Mouse (Mus musculus) Patski (cell line): ENCODE measurements around the gene Exosc5. TPM values are rescaled to one million over a fixed set of nuclear protein-coding genes. Genes with fewer than 3 reads are reported as not detected.

Experiments used
- ATAC-seq: fragments of 100-300 bp; one replicate; pipeline ENCODE4 v1.8.0; 2021
- CTCF ChIA-PET: fragments of 350-600 bp; sonication (Branson Sonifier 250); formaldehyde crosslinking; loops from one replicate; lab custom pipeline; 2022; ENCODE audit warnings: inconsistent platforms; lab: Charles Lee
- POLR2A ChIA-PET: fragments of 350-600 bp; sonication (Branson Sonifier 250); formaldehyde crosslinking; loops from one replicate; lab custom pipeline; 2022; ENCODE audit warnings: antibody characterized with exemption, inconsistent platforms; lab: Charles Lee
- DNase-seq: peaks from one replicate; pipeline ENCODE4 v3.0.0-alpha.2; 2011; ENCODE audit warnings: low read depth, low spot score
- H3K27me3 ChIP-seq: fragments of 371-371 bp; one replicate; pipeline ENCODE4 v1.5.1; 2021
- CTCF ChIP-seq: fragments of 100-300 bp; IDR thresholded peaks from one replicate; pipeline ENCODE4 v1.5.1; 2021
- in situ Hi-C: fragments of 300-500 bp; cut with MboI; formaldehyde crosslinking; loops from 3 replicates; pipeline ENCODE4 v1.11.1; 2018; ENCODE audit warnings: low pct_unique_long_range_greater_than_20kb, mixed read lengths
- polyA plus RNA-seq: library from polyadenylated mRNA; unstranded; gene quantifications from one replicate; pipeline ENCODE4 v1.2.3, GENCODE M21; 2021

Gene Exosc5
- polyA plus RNA-seq, 1 experiment from 2014 or later: 32.9 TPM

DNA sequence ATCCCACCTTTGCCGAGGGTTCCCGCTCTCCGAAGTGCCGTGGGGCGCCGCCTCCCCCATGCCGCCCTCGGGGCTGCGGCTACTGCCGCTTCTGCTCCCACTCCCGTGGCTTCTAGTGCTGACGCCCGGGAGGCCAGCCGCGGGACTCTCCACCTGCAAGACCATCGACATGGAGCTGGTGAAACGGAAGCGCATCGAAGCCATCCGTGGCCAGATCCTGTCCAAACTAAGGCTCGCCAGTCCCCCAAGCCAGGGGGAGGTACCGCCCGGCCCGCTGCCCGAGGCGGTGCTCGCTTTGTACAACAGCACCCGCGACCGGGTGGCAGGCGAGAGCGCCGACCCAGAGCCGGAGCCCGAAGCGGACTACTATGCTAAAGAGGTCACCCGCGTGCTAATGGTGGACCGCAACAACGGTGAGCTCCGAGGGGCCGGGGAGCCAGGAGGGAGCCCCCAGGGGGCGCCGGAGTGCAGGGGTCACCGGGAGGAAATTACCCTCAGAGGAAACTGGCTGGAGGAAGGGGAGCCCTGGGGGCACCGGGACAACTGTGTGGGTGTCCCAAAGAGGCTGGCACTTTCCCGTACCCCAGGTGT, 28.9 kb downstream of the Exosc5 start:
- in situ Hi-C loops: no loop called here
- no peaks in the 10 kb centered on the region for H3K27me3 ChIP-seq
- DNase-seq (no peak), ATAC-seq (peak; percentile 13)
- CTCF ChIA-PET: interaction anchor here (1.4 to 1.8 kb wide), 2 partner anchors 49 to 64 kb away, joined by 3 to 4 read pairs; no protein-coding TSS in a partner anchor
- no peak for TF ChIP-seq CTCF
- POLR2A ChIA-PET: interaction anchor here (1.0 kb wide), 1 partner anchor 32 kb away, joined by 3 read pairs; no protein-coding TSS in a partner anchor

DNA sequence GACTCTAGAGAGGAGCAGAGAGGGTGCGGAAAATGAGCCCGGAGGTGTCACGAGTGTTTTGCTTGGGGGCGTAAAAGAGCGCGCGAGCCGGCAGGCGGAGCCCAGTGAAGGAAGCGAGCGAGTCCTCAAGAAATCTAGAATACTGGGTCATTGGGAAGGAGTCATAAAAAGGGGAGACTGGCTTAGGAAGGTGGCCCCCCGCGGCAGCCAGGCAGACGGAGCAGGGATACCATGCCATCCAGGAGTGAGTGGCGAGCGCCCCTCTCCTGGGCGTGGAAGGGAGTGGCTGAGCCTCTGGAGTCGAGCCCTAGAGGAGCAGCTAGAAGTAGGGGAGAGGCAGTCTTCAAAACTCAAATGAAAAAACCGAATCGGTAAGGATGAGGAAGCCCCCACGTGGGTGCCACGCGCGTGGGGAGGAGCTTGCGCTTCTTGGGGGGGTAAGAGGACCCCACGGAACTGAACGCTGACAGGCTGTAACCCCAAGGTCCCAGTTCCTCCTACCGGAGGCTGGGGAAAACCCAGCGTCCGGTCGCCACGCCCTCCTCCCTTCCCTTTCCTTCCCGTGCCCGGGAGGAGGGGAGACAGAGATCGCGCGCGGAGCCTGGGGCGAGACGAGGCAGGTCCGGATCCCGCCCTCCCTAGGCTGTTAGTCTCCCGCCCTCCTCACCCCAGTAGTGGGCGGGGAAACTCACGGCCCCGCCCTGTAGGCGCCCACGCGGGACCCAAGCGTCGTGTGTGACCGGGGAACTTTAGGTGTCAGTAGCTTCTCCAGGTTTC, 30.0 kb downstream of the Exosc5 start:
- no peak for TF ChIP-seq CTCF
- H3K27me3 ChIP-seq: no peaks in the 10 kb centered on the region
- DNase-seq: no peak
- peak; percentile 28 for ATAC-seq
- in situ Hi-C loops: no loop called here
- POLR2A ChIA-PET: interaction anchor here (1.0 kb wide), 1 partner anchor 30 kb away, joined by 3 read pairs; no protein-coding TSS in a partner anchor
- CTCF ChIA-PET: interaction anchor here (1.8 kb wide), 1 partner anchor 66 kb away, joined by 4 read pairs; no protein-coding TSS in a partner anchor

DNA sequence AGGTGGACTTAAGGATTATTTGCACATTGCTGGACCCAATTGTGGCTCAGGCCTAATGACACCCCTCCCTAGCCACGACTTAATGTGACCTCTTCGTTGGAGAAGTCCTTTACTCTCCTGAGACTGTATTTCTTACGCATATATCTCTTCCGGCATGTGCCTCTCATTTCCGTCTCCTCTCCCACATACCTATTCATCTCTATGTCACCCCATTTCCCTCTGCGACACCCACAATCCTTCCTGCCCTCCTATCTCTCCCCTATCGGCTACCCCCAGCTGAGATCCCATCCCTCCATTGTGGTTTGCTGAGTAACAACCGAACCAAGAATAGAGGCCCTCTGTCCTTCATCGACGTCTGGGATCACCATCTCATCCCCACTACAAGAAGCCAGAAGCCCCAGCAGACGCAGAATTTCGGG, 30.6 kb downstream of the Exosc5 start:
- no peaks in the 10 kb centered on the region for H3K27me3 ChIP-seq
- ATAC-seq (no peak), DNase-seq (no peak)
- in situ Hi-C loops: no loop called here
- POLR2A ChIA-PET: no interaction called here
- TF ChIP-seq CTCF: no peak
- CTCF ChIA-PET: interaction anchor here (1.8 kb wide), 1 partner anchor 66 kb away, joined by 4 read pairs; no protein-coding TSS in a partner anchor

DNA sequence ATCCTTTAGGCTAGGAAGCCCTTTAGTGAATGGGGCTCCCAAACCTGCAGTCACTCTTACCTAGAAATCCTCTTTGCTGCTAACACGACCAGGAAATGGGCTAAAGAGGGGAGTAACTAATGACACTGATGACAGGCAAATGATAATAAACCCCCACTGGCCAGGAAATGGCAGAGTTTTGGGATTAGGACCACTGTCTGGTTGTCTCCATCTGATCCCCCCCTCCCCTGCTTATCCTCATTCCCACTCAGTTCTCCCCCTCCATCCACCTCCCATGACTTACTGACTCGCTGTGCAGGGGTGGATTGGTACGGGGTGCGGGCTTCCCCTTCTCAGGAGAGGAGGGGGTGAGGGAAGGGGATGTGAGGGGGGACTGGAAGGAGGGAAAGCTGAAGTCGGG, 31.1 kb downstream of the Exosc5 start:
- POLR2A ChIA-PET: no interaction called here
- ATAC-seq: no peak
- CTCF ChIA-PET: no interaction called here
- no peaks in the 10 kb centered on the region for H3K27me3 ChIP-seq
- in situ Hi-C loops: no loop called here
- DNase-seq: no peak
- no peak for TF ChIP-seq CTCF

DNA sequence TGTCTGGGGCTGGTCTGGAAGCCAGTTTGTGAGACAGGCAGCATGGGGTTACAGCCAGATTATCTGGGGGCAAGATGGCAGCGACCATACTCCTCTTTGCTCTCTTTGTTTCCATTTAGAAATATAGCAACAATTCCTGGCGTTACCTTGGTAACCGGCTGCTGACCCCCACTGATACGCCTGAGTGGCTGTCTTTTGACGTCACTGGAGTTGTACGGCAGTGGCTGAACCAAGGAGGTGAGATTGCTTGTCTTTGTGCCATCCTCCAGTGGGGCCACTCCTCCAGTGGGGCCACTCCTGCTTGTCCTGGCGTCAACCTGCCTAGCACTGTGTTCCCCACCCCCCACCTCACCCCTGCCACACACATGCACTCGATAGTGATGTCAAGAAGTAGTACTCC, 35.1 kb downstream of the Exosc5 start:
- DNase-seq (no peak), ATAC-seq (no peak)
- ChIA-PET CTCF (no interaction called here), POLR2A (no interaction called here)
- in situ Hi-C loops: no loop called here
- no peak for TF ChIP-seq CTCF
- H3K27me3 ChIP-seq: no peaks in the 10 kb centered on the region

DNA sequence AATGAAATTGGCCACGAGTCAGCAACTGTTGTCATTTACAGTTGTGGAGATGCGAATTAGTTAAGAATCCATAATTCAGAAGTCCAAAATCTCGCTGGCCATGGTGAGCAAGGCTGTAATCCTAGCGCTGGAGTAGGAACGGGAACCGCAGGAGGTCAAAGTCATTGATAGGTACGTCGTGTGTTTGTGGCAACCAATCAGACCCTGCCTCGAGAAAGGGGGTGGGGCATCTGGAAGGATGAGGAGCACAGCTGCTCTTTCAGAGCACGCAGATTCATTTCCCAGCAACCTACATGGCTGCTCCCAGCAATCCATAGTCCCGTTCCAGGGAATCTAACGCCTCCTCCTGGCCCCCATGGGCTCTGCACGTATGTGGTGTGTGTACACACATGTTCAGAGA, 40.9 kb downstream of the Exosc5 start:
- DNase-seq: no peak
- CTCF ChIA-PET: no interaction called here
- POLR2A ChIA-PET: no interaction called here
- TF ChIP-seq CTCF: no peak
- in situ Hi-C loops: no loop called here
- no peaks in the 10 kb centered on the region for H3K27me3 ChIP-seq
- no peak for ATAC-seq

DNA sequence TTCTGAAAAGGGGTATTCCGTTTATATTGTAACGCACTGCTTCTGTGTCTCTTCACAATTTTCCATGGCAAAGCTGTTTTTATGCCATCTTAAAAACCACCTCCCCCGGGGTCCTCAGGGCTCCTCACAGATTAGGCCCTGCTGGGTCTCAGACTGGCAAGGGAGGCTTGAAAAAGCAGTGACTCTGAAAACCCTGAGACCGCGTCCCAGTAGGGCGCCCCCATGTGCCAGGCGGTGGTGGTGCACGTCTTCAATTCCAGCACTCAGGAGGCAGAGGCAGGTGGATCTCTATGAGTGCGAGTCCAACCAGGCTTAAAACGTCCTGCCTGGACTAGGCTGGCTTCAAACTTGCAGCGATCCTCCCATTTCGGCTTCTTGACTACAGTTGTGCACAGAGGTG, 41.8 kb downstream of the Exosc5 start:
- in situ Hi-C loops: no loop called here
- CTCF ChIA-PET: no interaction called here
- POLR2A ChIA-PET: no interaction called here
- no peak for TF ChIP-seq CTCF
- H3K27me3 ChIP-seq: no peaks in the 10 kb centered on the region
- no peak for DNase-seq
- ATAC-seq: no peak

DNA sequence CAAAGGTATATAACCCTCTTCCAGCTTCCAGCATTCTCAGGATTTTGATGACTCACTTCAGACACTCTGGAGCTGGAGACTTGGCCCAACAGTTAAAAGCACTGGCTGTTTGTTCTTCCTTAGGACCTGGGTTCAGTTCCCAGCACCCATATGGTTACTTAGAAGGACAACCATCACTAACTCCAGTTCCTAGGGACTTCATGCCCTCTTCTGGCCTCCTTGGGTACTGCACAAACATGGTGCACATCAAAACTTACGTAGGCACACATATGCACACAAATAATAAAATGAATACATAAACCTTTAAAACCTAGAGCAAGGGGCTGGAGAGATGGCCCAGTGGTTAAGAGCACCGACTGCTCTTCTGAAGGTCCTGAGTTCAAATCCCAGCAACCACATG, 43.4 kb downstream of the Exosc5 start:
- ChIA-PET POLR2A (no interaction called here), CTCF (no interaction called here)
- no peaks in the 10 kb centered on the region for H3K27me3 ChIP-seq
- in situ Hi-C loops: no loop called here
- TF ChIP-seq CTCF: no peak
- ATAC-seq (no peak), DNase-seq (no peak)

DNA sequence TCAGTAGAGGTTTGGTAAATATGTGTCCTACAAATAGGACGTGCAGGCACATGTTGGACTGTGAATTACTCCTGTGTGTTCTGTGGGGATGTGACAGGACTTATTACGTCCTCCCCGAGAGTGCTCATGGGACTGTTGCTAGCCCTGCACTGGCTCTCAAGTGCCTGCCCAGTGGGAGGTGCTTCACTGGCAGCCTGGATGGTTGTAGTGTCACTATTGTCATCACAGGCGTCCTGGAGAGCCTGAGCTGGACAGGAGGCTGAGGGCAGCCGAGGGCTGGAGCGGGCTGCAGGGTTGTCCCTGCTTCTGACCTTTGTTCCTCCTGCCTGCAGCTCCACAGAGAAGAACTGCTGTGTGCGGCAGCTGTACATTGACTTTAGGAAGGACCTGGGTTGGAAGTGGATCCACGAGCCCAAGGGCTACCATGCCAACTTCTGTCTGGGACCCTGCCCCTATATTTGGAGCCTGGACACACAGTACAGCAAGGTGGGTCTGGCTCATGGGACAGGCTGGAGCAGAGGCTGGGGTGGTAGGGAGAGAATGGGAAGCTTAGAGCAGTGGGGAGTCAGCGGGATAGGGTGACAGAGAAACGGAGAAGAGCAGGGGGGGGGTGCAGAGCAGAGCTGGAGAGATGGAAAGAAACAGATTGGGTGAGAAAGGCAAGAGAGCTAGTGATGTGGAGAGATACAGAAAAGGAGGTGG, 45.0 kb downstream of the Exosc5 start:
- DNase-seq: no peak
- ATAC-seq: no peak
- no peak for TF ChIP-seq CTCF
- ChIA-PET POLR2A (interaction anchor here (0.7 kb wide), 1 partner anchor 154 kb away, joined by 3 read pairs; no protein-coding TSS in a partner anchor), CTCF (no interaction called here)
- in situ Hi-C loops: no loop called here
- no peaks in the 10 kb centered on the region for H3K27me3 ChIP-seq

DNA sequence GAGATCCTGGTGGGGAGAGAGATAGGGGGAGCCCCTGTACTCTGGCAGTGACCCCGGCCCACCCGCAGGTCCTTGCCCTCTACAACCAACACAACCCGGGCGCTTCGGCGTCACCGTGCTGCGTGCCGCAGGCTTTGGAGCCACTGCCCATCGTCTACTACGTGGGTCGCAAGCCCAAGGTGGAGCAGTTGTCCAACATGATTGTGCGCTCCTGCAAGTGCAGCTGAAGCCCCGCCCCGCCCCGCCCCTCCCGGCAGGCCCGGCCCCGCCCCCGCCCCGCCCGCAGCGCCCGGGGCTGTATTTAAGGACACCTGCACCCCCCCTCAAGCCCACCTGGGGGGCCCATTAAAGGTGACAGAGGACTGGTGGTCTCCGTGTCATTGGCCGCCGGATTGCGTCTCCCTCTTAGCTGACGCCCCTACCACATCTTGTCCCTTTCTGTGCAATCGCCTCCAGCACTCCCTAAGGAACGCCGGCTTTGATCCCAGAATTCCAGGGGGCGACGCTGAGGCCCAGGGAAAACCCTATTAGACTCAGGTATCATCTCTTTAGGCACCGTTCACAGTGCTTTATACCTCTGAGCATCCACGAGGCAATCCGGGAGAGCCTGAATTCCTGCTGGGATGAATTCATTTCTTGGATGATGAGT, 45.9 kb downstream of the Exosc5 start:
- no peaks in the 10 kb centered on the region for H3K27me3 ChIP-seq
- DNase-seq (no peak), ATAC-seq (no peak)
- ChIA-PET CTCF (no interaction called here), POLR2A (no interaction called here)
- TF ChIP-seq CTCF: no peak
- in situ Hi-C loops: no loop called here
